Mouse (Mus musculus) right cerebral cortex, postnatal 36 days (tissue): ENCODE measurements around the gene Nt5dc3.
A peak's percentile ranks its signal among the peaks of the same experiment; 100 is the strongest.

ENCODE experiments used
- DNase-seq, 2 experiments: peaks; one replicate each; pipeline ENCODE4 v3.0.0; 2022; ENCODE audit warnings: low spot score in 2 of 2, mixed read lengths in 1 of 2

Nt5dc3 gene

DNA sequence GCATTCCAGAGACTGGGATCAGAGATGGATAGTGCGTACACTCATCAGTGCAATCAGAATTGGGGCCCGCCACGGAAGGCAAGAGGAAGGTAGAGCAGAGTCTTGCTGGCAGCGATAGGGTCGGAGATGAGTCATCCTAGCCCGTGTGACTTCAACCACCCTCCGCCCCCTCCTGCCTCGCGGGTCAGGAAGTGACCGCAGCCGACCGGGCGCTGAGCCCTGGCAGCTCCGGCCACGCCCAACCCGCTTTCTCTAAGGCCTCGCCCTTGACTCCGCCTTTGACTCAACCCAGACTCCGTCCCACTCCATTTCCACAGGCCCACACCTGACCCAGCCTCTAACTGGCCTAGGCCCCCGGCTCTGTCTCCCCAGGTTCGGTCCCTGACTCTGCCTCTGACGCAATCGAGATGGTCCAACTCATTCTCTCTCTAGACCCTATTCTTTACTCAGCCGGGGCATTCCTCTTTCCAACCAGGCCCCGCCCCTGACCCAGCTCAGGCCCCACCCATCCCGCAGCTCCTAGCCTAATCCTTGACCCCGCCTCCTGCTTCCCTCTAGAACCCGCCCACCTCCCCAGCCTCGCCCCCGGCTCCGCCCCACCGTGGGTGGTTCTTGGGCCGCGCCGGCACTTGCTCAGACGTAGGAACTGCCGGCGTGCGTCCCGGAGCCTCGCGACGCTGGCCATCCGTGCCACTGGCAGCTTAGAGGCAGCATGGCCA lies at the start of gene Nt5dc3:
Nt5dc3 (plus strand) TSS at position 608 of the 719 bp plus-strand sequence.
- peak; percentile 89 to 91 for DNase-seq

DNA sequence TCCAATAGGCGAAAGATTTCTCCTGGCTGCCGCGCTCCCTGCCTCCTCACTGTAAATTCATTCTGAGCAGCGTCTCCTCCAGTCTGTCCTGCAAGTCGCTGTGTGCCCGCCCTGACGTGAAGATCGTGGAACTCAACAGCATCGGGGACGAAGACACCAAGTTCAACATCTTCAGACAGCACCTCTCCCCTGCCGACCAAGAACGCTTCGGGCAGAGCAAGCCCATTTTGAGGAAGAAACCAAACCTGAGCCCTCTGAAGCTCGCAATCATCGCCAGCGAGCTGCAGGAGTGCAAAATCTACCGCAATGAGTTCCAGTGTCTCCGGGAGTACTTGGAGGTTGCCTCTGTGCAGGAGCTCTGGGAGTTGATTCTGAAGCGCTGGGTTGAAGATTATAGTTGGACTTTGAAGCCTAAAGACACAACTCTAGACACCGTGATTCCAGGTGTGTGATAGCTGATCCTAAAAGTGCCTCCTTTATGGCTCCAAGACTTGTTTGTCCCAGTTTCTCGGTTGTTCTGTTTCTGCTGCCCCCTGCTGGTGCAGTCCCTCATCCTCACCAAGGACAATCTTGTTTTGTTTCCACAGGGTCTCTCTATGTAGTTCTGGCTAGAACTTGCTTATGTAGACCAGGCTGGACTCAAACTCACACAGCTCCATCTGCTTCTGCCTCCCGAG lies 47.8 kb upstream of the Nt5dc3 start:
- DNase-seq: peak; percentile 69 to 75

DNA sequence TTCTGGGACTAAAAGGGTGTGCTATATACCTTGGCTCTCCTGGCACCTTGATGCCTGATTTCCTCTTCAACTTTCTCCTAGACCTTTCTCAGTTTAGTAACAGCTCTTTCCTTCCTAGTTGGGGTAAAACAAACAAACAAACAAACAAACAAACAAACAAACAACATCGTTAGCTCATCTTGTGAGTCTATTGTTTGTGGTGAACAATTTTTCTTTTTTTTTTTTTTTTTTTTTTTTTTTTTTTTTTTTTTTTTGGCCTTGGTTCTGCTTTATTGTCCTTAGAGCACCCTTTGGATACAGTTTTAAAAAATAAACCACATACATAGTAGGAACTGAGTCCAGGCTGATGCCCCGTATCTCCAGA lies 47.3 kb upstream of the Nt5dc3 start:
- no peak for DNase-seq

DNA sequence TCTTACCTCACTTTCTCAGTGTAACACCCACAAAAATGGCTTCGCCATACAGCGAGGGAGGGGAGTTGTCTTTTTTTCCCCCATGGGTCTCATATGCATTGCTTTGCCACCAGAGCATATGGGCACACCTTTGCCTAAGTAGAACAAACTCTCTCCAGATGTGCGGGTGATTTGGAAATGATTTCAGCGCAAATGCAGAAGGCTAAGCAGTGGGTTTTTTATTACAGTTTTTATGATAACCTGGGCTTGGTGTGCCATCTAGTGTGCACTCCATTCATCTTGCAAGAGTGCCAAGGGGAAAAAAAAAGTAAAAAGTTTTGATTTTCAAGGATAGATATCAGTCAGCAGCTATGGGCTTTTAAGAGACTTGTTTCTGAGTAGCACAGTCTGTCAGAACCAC lies 43.8 kb upstream of the Nt5dc3 start:
- no peak for DNase-seq

DNA sequence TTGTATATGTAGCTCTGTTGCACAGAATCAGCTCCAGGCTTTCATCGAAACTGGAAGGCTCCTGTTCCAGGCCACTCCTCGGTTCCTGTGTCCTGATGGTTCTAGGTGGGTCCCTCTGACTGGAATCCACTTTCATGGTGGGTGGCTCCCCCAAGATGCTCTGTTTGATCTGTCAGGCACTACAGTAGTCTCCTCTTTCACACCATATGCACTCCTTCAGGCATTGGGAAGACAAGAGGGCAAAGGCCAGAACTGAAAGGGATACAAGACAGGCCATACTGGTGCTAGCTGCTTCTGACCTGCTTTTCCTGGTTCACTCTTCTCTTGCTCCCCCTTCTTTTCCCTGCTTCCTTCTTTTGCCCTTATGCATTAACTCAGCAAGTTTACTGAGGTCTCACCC lies 35.9 kb upstream of the Nt5dc3 start:
- no peak for DNase-seq

DNA sequence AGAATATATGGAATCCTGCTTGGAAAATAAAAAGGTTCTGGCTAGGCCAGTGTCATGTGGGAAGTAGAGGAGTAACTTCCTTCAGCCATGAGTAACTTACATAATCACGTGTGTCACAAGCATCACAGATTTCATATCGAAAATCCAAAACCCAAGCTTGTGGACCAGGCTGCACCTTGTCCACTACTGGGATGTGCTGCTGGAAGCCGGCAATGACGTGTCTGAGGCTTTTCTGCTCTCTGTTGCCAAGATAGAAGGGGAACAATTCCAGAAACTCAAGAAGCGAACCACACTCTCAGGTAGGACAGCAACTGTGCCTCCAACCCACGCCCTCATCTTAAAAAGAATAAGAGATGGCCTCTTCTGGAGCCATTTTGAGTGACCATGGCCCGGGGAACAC lies 34.5 kb upstream of the Nt5dc3 start:
- no peak for DNase-seq

DNA sequence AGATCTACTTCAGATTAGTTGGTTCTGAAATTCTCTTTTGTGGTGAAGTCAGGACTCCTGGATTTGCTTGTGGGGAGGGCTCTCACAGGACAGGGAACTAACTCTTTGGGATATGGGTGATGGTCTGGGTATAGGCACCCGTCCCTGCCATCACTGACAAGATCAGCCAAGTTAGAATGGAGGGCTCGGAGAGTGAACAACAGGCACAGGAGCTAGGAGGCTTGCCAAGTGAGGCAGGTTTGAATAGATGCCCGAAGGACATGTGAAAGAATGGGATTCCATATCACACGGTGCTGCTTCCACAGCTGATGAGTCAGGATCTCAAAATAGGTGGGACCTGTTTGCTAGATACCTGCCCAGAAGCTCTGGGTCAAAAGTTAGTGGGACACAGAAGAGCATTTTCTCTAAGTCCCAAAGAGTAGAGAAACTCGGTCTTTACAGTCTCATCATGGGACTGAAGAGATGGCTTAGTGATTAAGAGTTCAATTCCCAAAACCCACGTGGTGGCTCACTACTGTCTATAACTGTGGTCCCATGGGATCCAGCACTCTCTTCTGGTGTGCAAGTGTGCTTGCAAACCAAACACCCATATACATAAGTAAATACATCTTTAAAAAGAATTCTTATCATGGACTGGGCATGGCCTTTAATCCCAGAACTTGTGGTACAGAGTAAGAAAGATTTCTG lies 22.8 kb upstream of the Nt5dc3 start:
- no peak for DNase-seq

DNA sequence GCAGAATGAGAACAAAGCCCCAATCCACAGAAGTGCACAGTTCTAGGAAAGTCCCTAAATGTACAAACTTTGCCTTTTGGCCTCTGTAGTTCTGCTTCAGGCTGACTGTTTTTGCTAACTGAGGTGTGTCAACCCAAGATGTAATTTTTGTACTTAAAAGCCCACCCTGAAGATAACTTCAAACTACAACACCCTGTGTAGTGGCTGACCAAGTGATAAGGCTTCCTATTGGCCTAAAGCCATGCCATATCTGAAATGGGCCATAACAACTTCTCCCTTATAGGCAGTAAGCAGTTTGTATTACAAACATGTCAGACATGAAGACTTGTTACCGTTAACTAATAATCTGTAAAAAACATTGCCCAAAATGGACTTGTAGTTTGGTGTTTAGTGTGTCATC lies 21.1 kb upstream of the Nt5dc3 start:
- DNase-seq: no peak

DNA sequence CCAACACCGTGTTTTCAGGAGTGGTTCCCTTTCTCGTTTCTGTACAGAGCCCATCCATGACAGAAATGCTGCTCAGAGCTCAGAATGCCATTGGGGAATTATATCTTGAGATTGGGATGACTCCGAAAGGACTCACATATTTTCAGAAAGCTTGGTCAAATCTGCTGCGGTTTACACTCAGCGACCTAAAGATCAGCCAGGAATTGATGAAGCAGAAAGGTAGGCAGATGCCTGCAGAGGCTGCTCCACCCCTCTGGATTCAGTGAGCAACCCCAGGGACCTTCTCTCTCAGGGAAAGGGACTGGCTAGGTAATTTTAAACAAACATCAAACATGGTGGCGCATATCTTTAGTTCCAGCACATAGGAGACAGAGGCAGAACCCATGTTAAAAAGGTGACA lies 20.6 kb upstream of the Nt5dc3 start:
- DNase-seq: no peak

DNA sequence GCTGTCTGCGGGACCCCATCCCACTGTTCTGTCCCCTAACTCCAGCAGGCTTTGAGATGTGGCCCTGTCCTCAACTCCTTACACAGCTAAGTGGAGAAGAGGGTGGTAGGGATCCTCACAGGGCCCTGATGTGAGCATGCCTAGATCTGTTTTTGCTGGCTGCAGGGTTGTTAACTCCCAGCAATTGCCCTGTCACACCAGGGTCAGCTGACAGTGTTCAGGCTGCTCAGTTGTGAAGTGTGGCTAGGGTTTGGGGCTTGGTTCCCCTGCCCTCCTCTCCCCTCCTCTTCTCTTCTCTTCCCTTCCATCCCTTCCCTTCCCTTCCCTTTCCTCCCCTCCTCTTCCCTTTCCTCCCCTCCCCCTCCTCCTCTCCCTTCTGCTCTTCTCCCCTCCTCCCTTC lies 17.6 kb upstream of the Nt5dc3 start:
- no peak for DNase-seq

DNA sequence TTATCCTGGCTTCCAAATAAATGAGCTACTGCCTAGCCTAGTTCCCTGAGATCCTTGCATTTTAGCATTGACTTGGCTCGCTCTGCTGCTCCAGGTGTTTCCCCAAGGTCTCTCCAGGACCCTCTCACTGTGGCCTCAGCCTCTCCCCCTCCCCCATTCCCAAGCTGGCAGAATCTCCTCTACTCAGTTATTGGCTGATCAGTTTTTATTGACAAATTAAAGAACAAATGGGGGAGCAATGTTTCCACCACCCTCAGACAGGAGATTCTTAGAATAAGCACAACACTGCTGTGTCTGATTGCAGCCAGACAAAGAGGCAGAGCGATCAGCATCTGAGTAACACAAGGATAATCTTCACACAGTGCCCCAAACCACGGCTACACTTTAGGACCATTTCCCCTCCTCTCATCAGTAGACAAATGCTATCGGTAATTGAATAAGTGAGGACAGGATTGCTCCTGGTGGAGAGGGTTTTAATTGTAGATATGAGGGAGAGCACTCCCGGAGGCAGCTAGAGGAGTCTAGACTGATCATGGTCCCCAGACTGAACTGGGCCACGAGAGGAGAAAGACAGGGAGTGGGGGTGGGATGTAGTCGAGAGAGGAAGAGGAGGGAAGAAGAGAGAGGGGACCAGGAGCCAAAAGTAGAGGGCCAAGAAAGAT lies 17.0 kb upstream of the Nt5dc3 start:
- DNase-seq: no peak

DNA sequence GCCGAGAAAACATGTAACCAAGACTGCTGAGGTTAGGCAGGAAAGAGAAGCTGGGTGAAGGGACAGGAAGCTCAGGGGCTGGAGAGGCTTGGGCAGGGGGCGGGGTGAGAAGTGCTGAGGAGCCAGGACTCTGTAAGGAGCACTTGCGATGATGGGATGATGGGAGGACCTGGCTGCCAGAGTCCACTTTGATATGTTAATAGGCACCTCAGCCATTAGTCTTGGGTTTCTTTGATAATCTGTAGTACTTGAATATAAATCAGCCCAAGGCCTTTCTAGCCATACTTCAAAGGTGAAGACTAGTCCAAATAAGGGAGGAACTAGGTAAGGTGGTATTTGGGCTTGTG lies 16.4 kb upstream of the Nt5dc3 start:
- DNase-seq: no peak

DNA sequence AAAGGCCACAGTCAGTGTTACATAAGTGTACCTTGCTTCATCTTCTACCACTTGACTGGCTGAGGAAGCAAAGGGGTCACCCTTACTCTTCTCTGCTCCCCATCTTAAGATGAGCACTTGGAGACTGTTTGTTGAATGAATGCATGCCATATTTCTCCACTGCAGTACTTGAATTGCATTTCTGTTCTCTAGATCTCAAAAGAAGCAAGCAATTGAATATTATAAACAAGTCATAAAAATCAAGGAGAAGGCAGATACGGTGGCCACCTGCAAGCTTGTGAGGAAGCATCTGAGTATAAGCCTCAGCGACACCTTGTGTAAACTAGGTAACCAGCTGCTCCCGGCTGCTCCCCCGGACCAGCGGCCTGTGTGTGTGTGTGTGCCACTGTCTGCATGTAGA lies 15.1 kb upstream of the Nt5dc3 start, which contains the start of gene Gm49358:
Gm49358 (plus strand) TSS at position 301 of the 400 bp plus-strand sequence.
- no peak for DNase-seq

DNA sequence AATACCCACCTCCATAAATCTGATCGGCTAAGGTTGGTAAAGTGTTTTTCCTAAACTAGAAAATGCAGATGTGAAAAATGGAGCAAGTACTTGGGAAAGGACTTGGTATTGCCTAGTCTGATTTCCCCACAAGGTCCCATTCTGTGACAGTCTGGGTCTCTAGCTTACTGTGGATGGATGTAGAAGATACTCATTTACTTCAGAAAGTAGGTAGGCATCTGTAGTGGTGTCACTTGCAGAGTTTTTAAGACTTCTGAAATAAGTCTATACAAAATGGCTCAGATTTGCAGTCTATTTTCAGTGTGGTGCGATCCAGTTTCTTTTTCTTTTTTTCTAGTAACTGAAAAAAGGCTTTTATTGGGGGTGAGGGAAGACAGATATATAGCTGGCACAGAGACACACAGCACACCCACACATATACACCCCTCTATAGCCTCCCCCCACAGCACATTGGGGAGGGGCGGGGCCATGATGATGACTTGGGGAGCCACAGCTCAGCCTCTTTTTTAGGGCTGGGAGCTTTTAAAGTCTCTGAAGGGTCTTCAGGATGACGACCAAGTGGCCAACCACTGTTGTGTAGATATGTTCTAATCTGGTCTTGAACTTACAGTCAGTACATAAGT lies 13.3 kb upstream of the Nt5dc3 start:
- DNase-seq: no peak

DNA sequence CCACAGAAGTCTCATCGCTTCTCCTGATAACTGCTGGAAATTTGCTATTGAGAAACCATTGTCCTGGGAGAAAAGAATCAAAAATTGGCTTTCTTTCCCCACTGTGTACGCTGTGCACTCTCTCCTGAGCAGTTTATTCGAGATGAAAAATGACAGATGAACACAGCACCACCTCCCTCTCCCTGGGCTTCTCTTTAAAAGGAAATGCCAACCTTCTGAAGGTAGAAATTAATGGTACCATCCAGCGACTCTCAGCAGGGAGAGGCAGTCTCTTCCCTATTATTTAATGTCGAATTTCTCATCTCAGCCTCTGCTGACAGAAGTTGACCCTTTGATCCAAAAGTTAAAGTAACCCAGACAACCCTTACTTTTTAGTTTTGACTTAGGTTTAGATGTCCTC lies 9.6 kb upstream of the Nt5dc3 start:
- no peak for DNase-seq

DNA sequence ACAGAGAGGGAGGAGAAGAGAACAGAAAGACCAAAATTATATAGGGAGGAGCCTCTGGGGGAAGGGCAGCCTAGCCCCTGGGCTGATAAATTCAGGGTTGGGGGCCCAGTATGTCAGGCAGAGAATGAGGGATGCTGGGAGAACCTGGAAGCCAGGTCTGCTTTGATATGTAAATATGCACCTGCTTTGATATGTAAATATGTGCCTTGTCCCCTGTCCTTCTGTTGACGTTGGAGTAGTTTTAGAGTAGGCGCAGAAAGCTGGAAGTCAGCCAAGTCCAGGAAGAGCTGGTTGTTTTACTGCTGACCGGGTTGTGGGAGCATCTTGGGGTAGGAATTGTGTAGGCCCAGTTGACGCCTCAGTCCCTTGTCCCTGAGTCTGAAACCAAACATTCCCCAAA lies 9.0 kb upstream of the Nt5dc3 start:
- no peak for DNase-seq

DNA sequence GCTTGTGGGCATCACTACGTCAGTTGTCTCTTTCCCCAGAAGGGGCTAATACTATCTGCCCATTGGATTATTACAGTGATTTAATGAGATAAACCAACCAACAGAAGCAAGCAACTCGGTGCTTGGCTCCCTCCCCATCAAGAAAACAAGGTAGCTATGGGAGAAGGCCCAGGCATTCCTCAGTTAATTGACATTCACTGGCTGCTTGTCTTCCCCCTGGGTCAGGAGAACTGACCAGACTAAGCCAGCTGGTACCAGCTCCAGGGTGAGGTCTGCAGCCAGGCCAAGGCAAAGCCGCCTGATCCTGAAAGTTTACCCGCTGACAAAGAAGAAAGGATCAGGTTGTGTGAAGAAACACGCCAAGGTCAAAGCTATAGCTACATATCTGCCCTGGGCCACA lies 7.1 kb upstream of the Nt5dc3 start:
- no peak for DNase-seq

DNA sequence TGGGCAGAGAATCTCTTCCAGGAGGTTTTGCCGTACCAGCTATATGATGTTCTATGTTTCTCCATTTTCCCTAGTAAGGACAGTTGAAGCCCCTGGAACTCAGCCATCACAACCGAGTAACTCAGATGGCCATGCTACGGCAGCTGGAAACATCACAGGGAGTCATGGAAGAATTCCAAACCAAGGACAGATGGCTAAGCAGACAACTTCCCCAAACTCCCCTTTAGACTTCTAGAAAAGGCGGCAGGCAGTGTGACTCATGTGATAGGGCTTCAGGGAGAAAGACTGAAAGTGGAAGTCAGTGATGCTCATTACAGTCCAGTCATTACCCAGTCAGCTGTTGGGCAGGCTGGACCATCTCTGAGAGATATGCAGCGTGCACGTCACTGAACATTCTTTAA lies 6.6 kb upstream of the Nt5dc3 start:
- DNase-seq: no peak

DNA sequence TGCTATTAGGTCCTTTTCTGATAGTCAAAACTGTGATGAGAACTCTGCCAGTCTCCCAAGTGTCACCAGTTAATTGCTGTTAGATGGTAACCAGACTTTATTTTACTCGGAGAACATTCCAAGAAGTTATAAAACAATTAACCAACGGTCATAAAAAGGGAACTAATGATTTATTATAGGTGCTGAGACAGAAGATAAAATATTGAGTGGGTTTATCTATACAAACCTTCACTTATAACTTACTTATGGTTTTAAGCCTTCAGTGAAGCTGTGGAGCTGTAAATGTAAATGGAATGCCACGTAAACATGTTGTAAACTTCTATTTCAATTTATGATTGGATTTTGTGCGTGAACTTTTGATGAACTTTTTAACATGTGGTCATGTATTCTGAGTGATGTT lies 5.4 kb upstream of the Nt5dc3 start:
- DNase-seq: no peak

DNA sequence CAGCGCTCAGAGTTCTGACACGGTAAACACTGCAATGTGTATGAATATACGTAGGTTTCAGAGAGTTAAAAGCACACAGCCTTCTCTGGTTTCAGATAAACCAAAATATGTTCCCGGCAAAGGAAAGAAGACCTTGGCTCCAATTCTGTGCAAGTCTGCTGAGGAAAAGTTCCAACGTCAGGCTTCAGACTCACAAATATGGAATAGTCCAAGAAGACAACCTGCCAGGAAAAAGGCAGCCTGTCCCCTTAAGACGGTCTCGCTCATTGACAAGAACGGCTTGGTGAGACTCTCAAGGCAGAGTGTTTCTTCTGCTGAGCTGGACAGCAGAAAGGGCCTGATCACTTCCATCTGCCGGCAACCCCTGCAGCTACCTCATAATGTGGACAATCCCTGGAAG lies 2.5 kb upstream of the Nt5dc3 start:
- DNase-seq: no peak

DNA sequence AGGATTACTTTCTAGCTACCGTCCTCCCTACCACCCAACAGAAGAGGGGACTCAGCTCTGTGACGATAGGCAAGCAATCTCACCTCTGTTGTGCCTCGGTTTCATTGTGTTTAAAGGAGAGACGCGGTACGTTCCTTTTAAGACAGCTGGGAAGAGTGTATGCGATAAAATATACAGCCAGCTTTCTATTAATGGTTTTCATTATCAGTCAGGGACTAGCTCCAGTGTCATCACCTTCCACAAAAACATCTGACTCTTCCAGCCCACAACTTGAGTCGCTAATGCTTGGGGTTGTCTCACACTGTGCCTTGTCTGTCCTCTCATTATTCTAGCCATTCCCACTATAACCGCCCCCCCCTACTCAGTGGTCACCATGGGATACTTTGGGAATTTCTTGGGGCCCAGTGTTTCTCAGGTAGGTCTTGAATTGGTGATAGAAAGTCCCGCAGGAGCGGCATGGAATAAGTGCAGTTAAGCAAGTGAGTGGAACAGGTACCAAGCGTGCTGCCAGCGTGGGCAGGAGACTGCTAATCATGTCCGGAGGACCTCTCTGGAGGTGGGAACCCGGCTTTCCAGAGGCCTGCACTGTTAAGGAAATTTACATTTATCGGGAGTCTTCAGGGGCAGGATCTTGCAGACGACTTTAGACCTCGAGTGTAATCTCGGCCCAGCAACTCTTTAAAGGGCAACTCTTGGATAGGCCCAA lies 1.0 kb upstream of the Nt5dc3 start:
- no peak for DNase-seq
